Mouse (Mus musculus) myocyte (in vitro differentiated cells): ENCODE data around the gene Speer4c. TPM values are rescaled to one million over a fixed set of nuclear protein-coding genes. Genes with fewer than 3 reads are reported as not detected.
"Not testable (repeated sequence)": the region's sequence is repeated elsewhere in the genome, so short reads cannot be mapped to it uniquely, and the experiment has no call there.

Source experiments
- H3K27me3 ChIP-seq: one replicate; pipeline ENCODE4 v1.6.1; 2011; ENCODE audit not compliant: control insufficient read depth, insufficient read depth, insufficient read length
- H3K36me3 ChIP-seq: one replicate; pipeline ENCODE4 v1.6.1; 2011; ENCODE audit not compliant: control insufficient read depth, insufficient read depth
- H3K4me2 ChIP-seq: one replicate; pipeline ENCODE4 v1.6.1; 2011; ENCODE audit warnings: low read depth, control low read depth
- H3K4me3 ChIP-seq: one replicate; pipeline ENCODE4 v1.5.1; 2011; ENCODE audit warnings: mild to moderate bottlenecking, control low read depth, moderate library complexity
- H3K79me2 ChIP-seq: one replicate; pipeline ENCODE4 v1.6.1; 2011; ENCODE audit not compliant: control insufficient read depth, insufficient read depth
- H3ac ChIP-seq: one replicate; pipeline ENCODE4 v1.6.1; 2011; ENCODE audit not compliant: control insufficient read depth, insufficient read length
- polyA plus RNA-seq: library from polyadenylated mRNA; unstranded; fragments of >200 nt; fragmentation: generic; extraction: Trizol; gene quantifications from one replicate; pipeline ENCODE4 v1.2.1, GENCODE M21; 2012; ENCODE audit warnings: missing spikeins

Speer4c gene
- polyA plus RNA-seq, 1 experiment = not detected

GRCm38 (mm10) chr5:15681301-15682035 lies 32.6 kb downstream of the Speer4c start:
- H3K27me3 ChIP-seq, H3K4me2 ChIP-seq, H3K79me2 ChIP-seq, H3K4me3 ChIP-seq, H3ac ChIP-seq, H3K36me3 ChIP-seq: not testable (repeated sequence)

- H3K36me3 ChIP-seq, H3K27me3 ChIP-seq, H3K4me2 ChIP-seq, H3K79me2 ChIP-seq, H3ac ChIP-seq, H3K4me3 ChIP-seq: not testable (repeated sequence)
These were observed 33.8 kb downstream of the Speer4c start for GRCm38 (mm10) chr5:15679980-15680949.

GRCm38 (mm10) chr5:15678907-15679306 lies 35.2 kb downstream of the Speer4c start:
- H3K4me3 ChIP-seq, H3K4me2 ChIP-seq, H3ac ChIP-seq, H3K36me3 ChIP-seq, H3K79me2 ChIP-seq, H3K27me3 ChIP-seq: not testable (repeated sequence)

GRCm38 (mm10) chr5:15677750-15678149 lies 36.3 kb downstream of the Speer4c start:
- not testable (repeated sequence) for H3K79me2 ChIP-seq, H3K4me2 ChIP-seq, H3ac ChIP-seq, H3K36me3 ChIP-seq, H3K27me3 ChIP-seq, H3K4me3 ChIP-seq

GRCm38 (mm10) chr5:15674429-15675244 lies 39.4 kb downstream of the Speer4c start:
- not testable (repeated sequence) for H3K79me2 ChIP-seq, H3ac ChIP-seq, H3K4me3 ChIP-seq, H3K36me3 ChIP-seq, H3K27me3 ChIP-seq, H3K4me2 ChIP-seq

- H3ac ChIP-seq, H3K79me2 ChIP-seq, H3K4me2 ChIP-seq, H3K27me3 ChIP-seq, H3K4me3 ChIP-seq, H3K36me3 ChIP-seq: not testable (repeated sequence)
These were observed 40.1 kb downstream of the Speer4c start for GRCm38 (mm10) chr5:15673989-15674388.

- not testable (repeated sequence) for H3K4me3 ChIP-seq, H3K79me2 ChIP-seq, H3K4me2 ChIP-seq, H3ac ChIP-seq, H3K27me3 ChIP-seq, H3K36me3 ChIP-seq
These were observed 43.3 kb downstream of the Speer4c start for GRCm38 (mm10) chr5:15670789-15671188.

- H3K4me3 ChIP-seq, H3K79me2 ChIP-seq, H3ac ChIP-seq, H3K27me3 ChIP-seq, H3K36me3 ChIP-seq, H3K4me2 ChIP-seq: not testable (repeated sequence)
These were observed 50.2 kb downstream of the Speer4c start for GRCm38 (mm10) chr5:15663847-15664246.

Other genes starting within 250 kb of the Speer4c start
- not detected for gene Gm21149, start 237.7 kb downstream of the Speer4c start, polyA plus RNA-seq
- not detected for gene Gm21190, start 185.0 kb downstream of the Speer4c start, polyA plus RNA-seq
- gene Gm21083, start 136.9 kb downstream of the Speer4c start, polyA plus RNA-seq = not detected
- not detected for gene Speer4d, start 95.2 kb downstream of the Speer4c start, polyA plus RNA-seq
- not detected for gene 4930572O03Rik, start 57.2 kb downstream of the Speer4c start, polyA plus RNA-seq
- 27.2 TPM for gene Cacna2d1, start 220.4 kb upstream of the Speer4c start, polyA plus RNA-seq